Mouse (Mus musculus) ZHBTc4 (cell line): ENCODE measurements around the gene Fam19a3.
"Not testable (repeated sequence)": the region's sequence is repeated elsewhere in the genome, so short reads cannot be mapped to it uniquely, and the experiment has no call there.

ENCODE experiments used
- DNase-seq: peaks from one replicate; pipeline ENCODE4 v3.0.0-alpha.2; 2011; ENCODE audit warnings: low read depth, low spot score

Fam19a3 gene

GRCm38 (mm10) chr3:104781471-104781903 is at the start of gene Fam19a3:
TSS of gene Fam19a3 (minus strand) at chr3:104781840.
- DNase-seq = peak; percentile 40

- no peak for DNase-seq
Measured at GRCm38 (mm10) chr3:104822413-104822812, 40.8 kb upstream of the Fam19a3 start.

- no peak for DNase-seq
Measured at GRCm38 (mm10) chr3:104820426-104820825, 38.8 kb upstream of the Fam19a3 start.

- no peak for DNase-seq
Measured at GRCm38 (mm10) chr3:104818749-104819134, 37.1 kb upstream of the Fam19a3 start.

GRCm38 (mm10) chr3:104817991-104818748 is 36.5 kb upstream of the Fam19a3 start, which contains the start of gene Mov10:
TSS of gene Mov10 (minus strand) at chr3:104818563.
- peak; percentile 95 for DNase-seq

- peak; percentile 62 for DNase-seq
Measured at GRCm38 (mm10) chr3:104817481-104817990, 35.9 kb upstream of the Fam19a3 start.

GRCm38 (mm10) chr3:104816130-104816529 is 34.5 kb upstream of the Fam19a3 start:
- DNase-seq = no peak

GRCm38 (mm10) chr3:104815346-104815745 is 33.7 kb upstream of the Fam19a3 start:
- peak; percentile 95 for DNase-seq

- DNase-seq = peak; percentile 58
Measured at GRCm38 (mm10) chr3:104814746-104815145, 33.1 kb upstream of the Fam19a3 start.

GRCm38 (mm10) chr3:104813227-104813626 is 31.6 kb upstream of the Fam19a3 start:
- not testable (repeated sequence) for DNase-seq

GRCm38 (mm10) chr3:104812254-104812653 is 30.6 kb upstream of the Fam19a3 start:
- peak; percentile 51 for DNase-seq

GRCm38 (mm10) chr3:104811752-104812151 is 30.1 kb upstream of the Fam19a3 start:
- peak; percentile 87 for DNase-seq

GRCm38 (mm10) chr3:104805539-104805938 is 23.9 kb upstream of the Fam19a3 start:
- DNase-seq = no peak

GRCm38 (mm10) chr3:104804312-104804711 is 22.7 kb upstream of the Fam19a3 start:
- DNase-seq = no peak

GRCm38 (mm10) chr3:104801481-104801880 is 19.8 kb upstream of the Fam19a3 start:
- no peak for DNase-seq

GRCm38 (mm10) chr3:104800681-104801080 is 19.0 kb upstream of the Fam19a3 start:
- no peak for DNase-seq

- DNase-seq = peak; percentile 48
Measured at GRCm38 (mm10) chr3:104796430-104797082, 14.9 kb upstream of the Fam19a3 start.

GRCm38 (mm10) chr3:104795661-104796340 is 14.2 kb upstream of the Fam19a3 start:
- peak; percentile 43 for DNase-seq

- no peak for DNase-seq
Measured at GRCm38 (mm10) chr3:104794953-104795470, 13.4 kb upstream of the Fam19a3 start.

GRCm38 (mm10) chr3:104793871-104794828 is 12.5 kb upstream of the Fam19a3 start:
- DNase-seq = peak; percentile 95
